Mouse (Mus musculus) stomach, postnatal 0 days (tissue): ENCODE results near the gene Lta.

Experiments
- CTCF ChIP-seq: IDR thresholded peaks from 2 replicates; pipeline ENCODE4 v1.5.1; 2016; ENCODE audit warnings: antibody characterized with exemption, low read depth, mild to moderate bottlenecking, moderate library complexity
- EP300 ChIP-seq: optimal IDR thresholded peaks from 2 replicates; pipeline ENCODE3; 2016; ENCODE audit warnings: antibody characterized with exemption

DNA sequence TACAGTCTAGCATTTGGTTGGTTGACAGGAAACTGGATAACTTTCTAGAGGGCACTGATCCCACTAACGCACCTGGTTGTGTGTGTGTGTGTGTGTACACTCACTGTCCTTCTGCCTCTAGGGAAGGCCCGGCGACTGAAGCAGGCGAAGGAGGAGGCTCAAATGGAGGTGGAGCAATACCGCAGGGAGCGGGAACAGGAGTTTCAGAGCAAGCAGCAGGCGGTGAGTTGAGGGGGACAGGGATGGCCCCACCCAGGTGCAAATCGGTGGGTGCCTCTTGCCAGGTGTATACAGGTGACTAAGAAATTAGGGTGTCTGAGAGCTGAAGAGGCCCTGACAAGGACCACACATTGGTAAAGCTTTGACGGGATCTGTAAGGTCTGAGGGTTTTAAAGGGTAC is 31.8 kb upstream of the Lta start:
- TF ChIP-seq CTCF (no peak), EP300 (no peak)
